Mouse (Mus musculus): ENCODE measurements around the gene Ptpn11.

DNA sequence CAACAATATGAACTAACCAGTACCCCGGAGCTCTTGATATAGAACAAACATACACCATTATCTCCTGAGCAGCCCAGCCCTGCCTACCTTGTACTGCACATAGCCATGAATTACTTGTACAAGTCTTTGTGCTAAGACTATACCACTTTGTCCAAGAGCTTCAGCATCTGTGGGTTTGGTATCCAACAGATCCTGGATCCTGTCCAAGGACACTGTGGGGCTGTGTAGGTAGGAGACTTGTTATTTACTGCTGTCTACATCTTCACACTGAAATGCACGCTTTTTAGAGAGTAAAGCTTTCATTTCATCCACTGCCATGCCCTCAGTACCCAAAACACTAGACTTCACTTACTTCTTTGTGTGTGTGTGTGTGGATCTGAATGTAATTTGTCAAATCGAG lies 33.7 kb upstream of the Ptpn11 start:
- TF ChIP-seq GATA1 (IDR thresholded peaks at IDR 0.05; ENCODE audit: borderline replicate concordance, low read length) (no peak), FLI1 (IDR thresholded peaks at IDR 0.05; ENCODE audit: low read length) (no peak)
